ENCODE assay signal across 7 mouse cellular contexts in genomic region chr2:179976628-179977343, GRCm38 (mm10). TPM values are rescaled to one million over a fixed set of nuclear protein-coding genes. Genes with fewer than 3 reads are reported as not detected.
DNase-seq lines count a peak whose midpoint lies in the region; ATAC-seq lines count a peak whose summit lies in the region.

Gene Taf4 (minus strand): TSS chr2:179976646.

- peak within 1 kb of the TSS; percentile 100 for H3K4me2 ChIP-seq in midbrain, embryonic 12.5 days (replicated peaks)

- no peaks in the 10 kb centered on the region for H3K36me3 ChIP-seq in limb, embryonic 10.5 days
- no peaks in the 10 kb centered on the region for H3K36me3 ChIP-seq in midbrain, embryonic 12.5 days

- peak within 1 kb of the TSS; percentile 99 for H3K27ac ChIP-seq in limb, embryonic 10.5 days
- peak within 1 kb of the TSS; percentile 95 for H3K27ac ChIP-seq in midbrain, embryonic 12.5 days (replicated peaks)

- H3K9me3 ChIP-seq in limb, embryonic 10.5 days (replicated peaks), result no peaks in the 10 kb centered on the region
- no peaks in the 10 kb centered on the region for H3K9me3 ChIP-seq in midbrain, embryonic 12.5 days

- peak within 1 kb of the TSS; percentile 86 for H3K9ac ChIP-seq in midbrain, embryonic 12.5 days (replicated peaks)

- peaks cover 55% of the 10 kb centered on the region for H3K4me1 ChIP-seq in limb, embryonic 10.5 days
- H3K4me1 ChIP-seq in midbrain, embryonic 12.5 days, result peaks cover 40% of the 10 kb centered on the region

- peak; percentile 71 for ATAC-seq in granulocyte monocyte progenitor cell, adult 5-6 weeks (replicated peaks; ENCODE audit: poor library complexity, severe bottlenecking)
- ATAC-seq in midbrain, embryonic 12.5 days (ENCODE audit: low FRiP score, low read depth), result peak; percentile 94

- no peaks in the 10 kb centered on the region for H3K27me3 ChIP-seq in limb, embryonic 10.5 days (ENCODE audit: low read depth, poor library complexity, severe bottlenecking)
- H3K27me3 ChIP-seq in midbrain, embryonic 12.5 days, result no peaks in the 10 kb centered on the region

- peak within 1 kb of the TSS; percentile 81 for H3K4me3 ChIP-seq in limb, embryonic 10.5 days
- peak within 1 kb of the TSS; percentile 89 for H3K4me3 ChIP-seq in midbrain, embryonic 12.5 days

- peak; percentile 95 for DNase-seq in adrenal gland, postnatal 10 days
- DNase-seq in embryo, embryonic 9.5 days (ENCODE audit: extremely low spot score), result peak; percentile 94
- DNase-seq in kidney, adult 11 months, result peak; percentile 84
- DNase-seq in limb, embryonic 10.5 days (ENCODE audit: low spot score), result peak; percentile 95
- peak; percentile 88 for DNase-seq in skeletal muscle tissue, adult 2 months (ENCODE audit: low read depth, low spot score)

- 2% methylated on average over 62 of the region's 84 CpGs for whole genome bisulfite sequencing in limb, embryonic 10.5 days
- WGBS in midbrain, embryonic 12.5 days, result under 1% methylated on average over 67 of the region's 84 CpGs

RNA-seq across cellular contexts. Expression of gene Taf4, which starts in this region (rescaled TPM):
- total RNA-seq in adrenal gland, postnatal 10 days (2021), result 10 to 100 TPM; 15.8 to 19.1 TPM
- total RNA-seq in granulocyte monocyte progenitor cell, adult 5-6 weeks (2014; fragmentation: Nextera tagmentation), result 12.6 and 17.2 TPM in 2 replicates
- total RNA-seq in granulocyte monocyte progenitor cell, adult 5-6 weeks (2017), result 13.5 and 14.1 TPM in 2 replicates
- 2.7 and 3.3 TPM in 2 replicates for polyA plus RNA-seq in limb, embryonic 10.5 days (2016; fragmentation: Nextera tagmentation; extraction: Ambion mirVana)
- 5.0 and 5.1 TPM in 2 replicates for polyA plus RNA-seq in midbrain, embryonic 12.5 days (2016; fragmentation: Nextera tagmentation; extraction: Ambion mirVana)

Comparison
In these comparisons a context has a peak if more than half of its experiments do, and no peak if none do; other contexts are left out.
1. Peak in every context shown above with its lines: DNase-seq, ATAC-seq, H3K4me3 ChIP-seq and H3K27ac ChIP-seq.